In the genomic region with DNA sequence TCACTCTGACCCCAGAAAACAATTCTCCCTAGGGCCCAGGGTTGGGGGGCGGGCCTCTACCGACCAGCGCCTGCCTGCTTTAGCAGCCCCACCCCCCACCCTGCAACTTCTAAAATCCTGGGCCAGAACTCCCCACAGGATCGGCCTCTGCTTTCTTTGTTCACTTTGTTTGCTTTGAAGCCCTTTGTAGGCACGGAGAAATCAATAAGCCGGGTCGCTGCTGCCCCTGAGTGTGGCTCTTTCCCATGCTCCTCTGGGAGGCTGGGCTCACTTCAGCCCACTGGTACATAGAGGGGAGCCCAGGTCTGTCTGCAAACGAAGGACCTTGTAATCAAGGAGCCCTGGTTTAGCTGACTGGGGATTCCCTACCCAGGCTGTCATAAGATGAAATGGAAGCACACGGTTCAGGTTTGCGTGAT, we compare ENCODE assay signal across 10 mouse cellular contexts. TPM values are rescaled to one million over a fixed set of nuclear protein-coding genes. Genes with fewer than 3 reads are reported as not detected.
DNase-seq lines count a peak whose midpoint lies in the region; ATAC-seq lines count a peak whose summit lies in the region.
"Had no signal": no experiment of that assay in that cellular context is flagged by ENCODE, and none has a peak within 500 bp of the region (broad histone marks: within the 10 kb centered on the region; RNA-seq: fewer than 3 reads in every experiment).

No protein-coding gene starts in this region.

- ATAC-seq in embryonic facial prominence, embryonic 11.5 days (replicated peaks; ENCODE audit: insufficient number of reproducible peaks, low FRiP score, low TSS enrichment, low read depth): no peak; the same call in 1 of the 2 replicates
- ATAC-seq in limb, embryonic 12.5 days (ENCODE audit: insufficient number of reproducible peaks, insufficient read depth, low FRiP score, low TSS enrichment, low read depth): no peak

- H3K9ac ChIP-seq in embryonic facial prominence, embryonic 11.5 days (replicated peaks; ENCODE audit: low read length): peak overlapping the region; percentile 48
- H3K9ac ChIP-seq in limb, embryonic 12.5 days (replicated peaks): peak overlapping the region; percentile 34; the same call in 1 of the 2 replicates

- 14% methylated on average over 10 of the region's 10 CpGs for WGBS in embryonic facial prominence, embryonic 11.5 days
- WGBS in limb, embryonic 12.5 days: 16% methylated on average over 10 of the region's 10 CpGs

- H3K27ac ChIP-seq in embryonic facial prominence, embryonic 11.5 days (replicated peaks; ENCODE audit: low read depth, low read length): no peak overlapping the region
- no peak overlapping the region for H3K27ac ChIP-seq in limb, embryonic 12.5 days

- no peak overlapping the region for H3K4me3 ChIP-seq in embryonic facial prominence, embryonic 11.5 days (ENCODE audit: low read depth, low read length)
- no peak overlapping the region for H3K4me3 ChIP-seq in limb, embryonic 12.5 days (replicated peaks)

- H3K9me3 ChIP-seq in embryonic facial prominence, embryonic 11.5 days (replicated peaks; ENCODE audit: control insufficient read depth, low read length): no peaks in the 10 kb centered on the region
- no peaks in the 10 kb centered on the region for H3K9me3 ChIP-seq in limb, embryonic 12.5 days

- intact Hi-C loops in heart, postnatal 14 days (cut with DNase I): no loop called here

- DNase-seq in heart, adult 11 months: peak; percentile 68
- DNase-seq in heart, postnatal 14 days: no peak
- peak; percentile 36 for DNase-seq in embryonic facial prominence, embryonic 11.5 days (ENCODE audit: low spot score)
- peak; percentile 37 for DNase-seq in neural tube, embryonic 10.5 days (ENCODE audit: extremely low spot score, low spot score)
- DNase-seq in cerebellum, postnatal 25 days: no peak
- no peak for DNase-seq in frontal cortex, postnatal 36 days (ENCODE audit: low spot score in 2 of 2)
- DNase-seq in adrenal gland, adult 8-10 months: no peak
- DNase-seq: cerebellum, adult 9-11 months had no signal

- no peak overlapping the region; the same call in 1 of the 2 replicates for H3K4me2 ChIP-seq in embryonic facial prominence, embryonic 11.5 days (ENCODE audit: low read depth, low read length)
- peak overlapping the region; percentile 38 for H3K4me2 ChIP-seq in limb, embryonic 12.5 days

- no peaks in the 10 kb centered on the region for H3K36me3 ChIP-seq in embryonic facial prominence, embryonic 11.5 days (replicated peaks; ENCODE audit: control insufficient read depth, insufficient read depth, low read depth, low read length)
- H3K36me3 ChIP-seq in limb, embryonic 12.5 days: no peaks in the 10 kb centered on the region

- no peaks in the 10 kb centered on the region for H3K27me3 ChIP-seq in embryonic facial prominence, embryonic 11.5 days (ENCODE audit: control insufficient read depth, insufficient read depth, low read length)
- no peaks in the 10 kb centered on the region for H3K27me3 ChIP-seq in limb, embryonic 12.5 days

- peaks cover 4% of the 10 kb centered on the region; the same call in 1 of the 2 replicates for H3K4me1 ChIP-seq in embryonic facial prominence, embryonic 11.5 days (ENCODE audit: control insufficient read depth, insufficient read depth, low read length)
- peaks cover 14% of the 10 kb centered on the region for H3K4me1 ChIP-seq in limb, embryonic 12.5 days (replicated peaks)

RNA-seq across cellular contexts. Expression of gene Lsm11, which starts 23.2 kb away (rescaled TPM):
- 1 to 10 TPM; 4.8 to 5.2 TPM for total RNA-seq in heart, postnatal 14 days (2021)
- 8.0 and 8.6 TPM in 2 replicates for polyA plus RNA-seq in embryonic facial prominence, embryonic 11.5 days (2014; fragmentation: Nextera tagmentation; extraction: Ambion mirVana)
- 9.7 and 10.0 TPM in 2 replicates for polyA plus RNA-seq in limb, embryonic 12.5 days (2016; fragmentation: Nextera tagmentation; extraction: Ambion mirVana)
- 10 to 100 TPM in 2 of 4 experiments, 1 to 10 TPM in 2; 8.9 to 13.9 (median 10.1) TPM for total RNA-seq in adrenal gland, adult 8-10 months (2022)

RNA-seq across cellular contexts. Expression of gene Thg1l, which starts 33.8 kb away (rescaled TPM):
- 1 to 10 TPM; 4.9 to 6.3 TPM for total RNA-seq in heart, postnatal 14 days (2021)
- polyA plus RNA-seq in embryonic facial prominence, embryonic 11.5 days (2014; fragmentation: Nextera tagmentation; extraction: Ambion mirVana): 13.8 and 14.8 TPM in 2 replicates
- 14.5 and 14.8 TPM in 2 replicates for polyA plus RNA-seq in limb, embryonic 12.5 days (2016; fragmentation: Nextera tagmentation; extraction: Ambion mirVana)
- 10 to 100 TPM; 14.9 to 22.0 (median 17.9) TPM for total RNA-seq in adrenal gland, adult 8-10 months (2022)

RNA-seq across cellular contexts. Expression of gene Sox30, which starts 58.6 kb away (rescaled TPM):
- under 1 TPM; 0.14 to 0.24 TPM for total RNA-seq in heart, postnatal 14 days (2021)
- polyA plus RNA-seq in embryonic facial prominence, embryonic 11.5 days (2014; fragmentation: Nextera tagmentation; extraction: Ambion mirVana): 0.22 and 0.25 TPM in 2 replicates
- 0.31 and 0.41 TPM in 2 replicates for polyA plus RNA-seq in limb, embryonic 12.5 days (2016; fragmentation: Nextera tagmentation; extraction: Ambion mirVana)
- total RNA-seq in adrenal gland, adult 8-10 months (2022): under 1 TPM in 2 of 4 experiments, not detected in 2; 0.10 to 0.23 TPM
- total RNA-seq: granulocyte monocyte progenitor cell, adult 5-6 weeks had no signal

Comparison
In these comparisons a context has a peak if more than half of its experiments do, and no peak if none do; other contexts are left out.
1. DNase-seq: peak in heart, adult 11 months (single experiment), embryonic facial prominence, embryonic 11.5 days (single experiment) and neural tube, embryonic 10.5 days (single experiment); none in heart, postnatal 14 days (0 of 2), cerebellum, postnatal 25 days (0 of 2), frontal cortex, postnatal 36 days (0 of 2) and adrenal gland, adult 8-10 months (single experiment).